Mouse (Mus musculus): ENCODE data around the gene Fzd1. TPM values are rescaled to one million over a fixed set of nuclear protein-coding genes. Genes with fewer than 3 reads are reported as not detected.

Gene Fzd1
- total and polyA plus RNA-seq, 2 experiments from 2014 or later = 6.1 to 31.8 TPM

DNA sequence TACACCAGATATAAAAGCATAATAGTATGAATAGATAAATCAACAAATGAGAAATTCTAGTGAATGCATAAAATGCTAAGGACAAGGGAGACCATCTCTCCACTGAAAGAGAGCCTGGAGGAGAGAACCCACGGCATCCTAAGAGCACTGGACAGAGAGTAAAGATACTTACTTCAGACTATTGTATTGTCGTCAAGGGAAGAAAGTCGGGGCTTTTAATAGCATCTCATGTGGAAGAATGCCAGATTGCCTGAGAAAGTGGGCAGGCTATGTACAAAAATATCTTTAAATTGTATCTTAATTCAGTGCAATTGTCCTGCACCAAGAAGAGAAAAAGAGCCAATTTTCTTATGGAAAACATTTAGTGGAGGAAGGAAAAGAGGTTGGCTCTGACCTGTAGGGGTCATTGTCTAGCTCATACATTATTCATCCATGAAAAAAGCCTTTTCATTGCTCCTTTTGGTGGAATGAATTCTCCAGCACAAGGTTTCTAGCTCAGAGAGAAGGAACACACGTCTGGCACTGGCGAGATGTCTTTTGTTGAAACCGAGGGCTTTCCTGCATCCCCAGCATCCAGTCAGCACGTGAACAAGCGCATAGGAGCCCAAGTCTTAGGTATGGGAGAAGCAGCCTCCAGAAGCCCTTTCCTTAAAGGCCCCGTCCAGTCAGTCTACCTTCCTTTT is 15.4 kb upstream of the Fzd1 start:
- no peak for TF ChIP-seq CTCF (IDR thresholded peaks at IDR 0.05; ENCODE audit: low read depth)
- TF ChIP-seq EP300 (IDR thresholded peaks at IDR 0.05; ENCODE audit: low read depth) = no peak
- Histone ChIP-seq H3K9ac (replicated peaks; ENCODE audit: low read depth, low read length) (no peak overlapping the region), H3K4me3 (ENCODE audit: low read depth, low read length) (no peak overlapping the region), H3K36me3 (replicated peaks; ENCODE audit: control insufficient read depth, insufficient read depth, low read length) (no peaks in the 10 kb centered on the region), H3K27me3 (ENCODE audit: control insufficient read depth, insufficient read depth, low read length) (no peaks in the 10 kb centered on the region), H3K27ac (ENCODE audit: low read depth) (no peak overlapping the region), H3K4me2 (ENCODE audit: low read depth, low read length) (no peak overlapping the region), H3K4me1 (ENCODE audit: control insufficient read depth, insufficient read depth) (no peaks in the 10 kb centered on the region), H3K9me3 (replicated peaks; ENCODE audit: control insufficient read depth, low read length) (no peaks in the 10 kb centered on the region)
- 46% methylated on average over 9 of the region's 9 CpGs for WGBS
- no peak for ATAC-seq (ENCODE audit: insufficient read depth, low read depth)
- DNase-seq (ENCODE audit: low spot score) = no peak

DNA sequence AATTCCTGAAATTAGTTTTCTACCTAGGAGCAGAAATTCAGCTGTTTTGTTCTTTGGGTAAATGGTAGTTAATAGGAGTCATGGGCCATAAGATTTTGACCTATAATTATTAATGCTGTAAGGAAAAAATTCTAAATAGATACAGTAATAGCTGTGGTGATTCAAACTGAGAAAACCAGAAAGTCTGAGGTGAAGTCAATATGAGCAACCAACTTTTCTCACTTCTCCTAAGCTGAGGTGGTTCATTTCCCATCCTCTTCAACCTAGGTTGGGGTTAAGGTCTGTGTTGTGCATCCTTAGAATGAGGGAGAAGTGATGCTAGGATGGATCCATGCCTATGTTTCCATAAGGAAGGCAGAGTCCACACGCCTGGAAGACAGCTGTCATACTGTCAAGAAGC is 12.8 kb upstream of the Fzd1 start:
- no peaks in the 10 kb centered on the region for H3K9me3 ChIP-seq (replicated peaks; ENCODE audit: control insufficient read depth, low read length)
- H3K36me3 ChIP-seq (replicated peaks; ENCODE audit: control insufficient read depth, insufficient read depth, low read length) = no peaks in the 10 kb centered on the region
- 68% methylated on average over 1 of the region's 1 CpGs for WGBS
- DNase-seq (ENCODE audit: low spot score) (no peak), ATAC-seq (ENCODE audit: insufficient read depth, low read depth) (no peak)
- TF ChIP-seq EP300 (IDR thresholded peaks at IDR 0.05; ENCODE audit: low read depth) (no peak), CTCF (IDR thresholded peaks at IDR 0.05; ENCODE audit: low read depth) (no peak)
- no peak overlapping the region for H3K27ac ChIP-seq (ENCODE audit: low read depth)
- H3K4me1 ChIP-seq (ENCODE audit: control insufficient read depth, insufficient read depth) = no peaks in the 10 kb centered on the region
- H3K4me2 ChIP-seq (ENCODE audit: low read depth, low read length) = no peak overlapping the region
- H3K4me3 ChIP-seq (ENCODE audit: low read depth, low read length) = no peak overlapping the region
- no peak overlapping the region for H3K9ac ChIP-seq (replicated peaks; ENCODE audit: low read depth, low read length)
- no peaks in the 10 kb centered on the region for H3K27me3 ChIP-seq (ENCODE audit: control insufficient read depth, insufficient read depth, low read length)

DNA sequence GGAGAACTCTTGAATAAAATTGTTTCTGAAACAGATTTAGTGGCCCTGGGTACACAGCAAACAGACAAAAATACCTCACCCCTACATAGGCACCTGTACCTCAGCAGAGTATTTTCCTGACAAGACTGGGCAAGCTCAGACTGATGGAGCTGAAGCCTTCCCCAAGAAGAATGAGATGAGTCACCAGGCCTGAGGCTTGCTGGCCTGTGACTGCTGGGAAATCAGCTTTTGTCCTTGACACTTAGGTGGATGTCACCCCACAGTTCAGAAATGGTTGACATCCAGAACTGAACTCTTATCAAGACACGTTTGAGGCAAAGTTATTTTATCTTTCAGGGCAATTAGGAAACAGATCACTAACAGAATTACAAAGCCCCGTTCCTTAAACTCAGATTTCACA is 10.1 kb upstream of the Fzd1 start:
- Histone ChIP-seq H3K9ac (replicated peaks; ENCODE audit: low read depth, low read length) (no peak overlapping the region), H3K9me3 (replicated peaks; ENCODE audit: control insufficient read depth, low read length) (no peaks in the 10 kb centered on the region), H3K27me3 (ENCODE audit: control insufficient read depth, insufficient read depth, low read length) (no peaks in the 10 kb centered on the region), H3K27ac (ENCODE audit: low read depth) (no peak overlapping the region), H3K4me2 (ENCODE audit: low read depth, low read length) (no peak overlapping the region), H3K36me3 (replicated peaks; ENCODE audit: control insufficient read depth, insufficient read depth, low read length) (no peaks in the 10 kb centered on the region), H3K4me3 (ENCODE audit: low read depth, low read length) (no peak overlapping the region), H3K4me1 (ENCODE audit: control insufficient read depth, insufficient read depth) (no peaks in the 10 kb centered on the region)
- DNase-seq (ENCODE audit: low spot score) = no peak
- TF ChIP-seq CTCF (IDR thresholded peaks at IDR 0.05; ENCODE audit: low read depth) = no peak
- no peak for TF ChIP-seq EP300 (IDR thresholded peaks at IDR 0.05; ENCODE audit: low read depth)
- WGBS = 28% methylated on average over 2 of the region's 2 CpGs
- ATAC-seq (ENCODE audit: insufficient read depth, low read depth) = no peak

DNA sequence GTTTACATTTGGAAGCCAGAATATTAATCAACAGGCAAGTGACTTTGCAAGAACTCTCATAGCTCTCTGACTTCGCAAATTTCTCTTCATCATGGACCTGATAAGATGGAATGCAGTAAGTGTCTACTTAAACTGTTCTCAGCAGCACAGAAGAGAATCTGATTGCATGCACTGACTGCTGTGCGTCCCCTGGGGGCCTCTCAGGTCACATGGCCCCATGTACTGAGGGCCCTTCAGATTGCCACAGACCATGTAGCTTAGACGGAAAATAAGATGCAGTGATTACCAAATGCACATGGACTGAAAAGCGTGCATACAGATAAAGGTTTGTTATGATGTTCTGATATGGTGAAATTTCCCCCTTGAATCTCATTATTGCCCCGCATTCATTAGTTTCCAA is 8.9 kb upstream of the Fzd1 start:
- no peaks in the 10 kb centered on the region for H3K9me3 ChIP-seq (replicated peaks; ENCODE audit: control insufficient read depth, low read length)
- ATAC-seq (ENCODE audit: insufficient read depth, low read depth) (no peak), DNase-seq (ENCODE audit: low spot score) (no peak)
- H3K36me3 ChIP-seq (replicated peaks; ENCODE audit: control insufficient read depth, insufficient read depth, low read length) = no peaks in the 10 kb centered on the region
- no peak overlapping the region for H3K4me2 ChIP-seq (ENCODE audit: low read depth, low read length)
- TF ChIP-seq EP300 (IDR thresholded peaks at IDR 0.05; ENCODE audit: low read depth) (no peak), CTCF (IDR thresholded peaks at IDR 0.05; ENCODE audit: low read depth) (no peak)
- H3K27me3 ChIP-seq (ENCODE audit: control insufficient read depth, insufficient read depth, low read length) = no peaks in the 10 kb centered on the region
- no peak overlapping the region for H3K27ac ChIP-seq (ENCODE audit: low read depth)
- no peak overlapping the region for H3K4me3 ChIP-seq (ENCODE audit: low read depth, low read length)
- 56% methylated on average over 5 of the region's 5 CpGs for WGBS
- H3K9ac ChIP-seq (replicated peaks; ENCODE audit: low read depth, low read length) = no peak overlapping the region
- H3K4me1 ChIP-seq (ENCODE audit: control insufficient read depth, insufficient read depth) = no peaks in the 10 kb centered on the region

DNA sequence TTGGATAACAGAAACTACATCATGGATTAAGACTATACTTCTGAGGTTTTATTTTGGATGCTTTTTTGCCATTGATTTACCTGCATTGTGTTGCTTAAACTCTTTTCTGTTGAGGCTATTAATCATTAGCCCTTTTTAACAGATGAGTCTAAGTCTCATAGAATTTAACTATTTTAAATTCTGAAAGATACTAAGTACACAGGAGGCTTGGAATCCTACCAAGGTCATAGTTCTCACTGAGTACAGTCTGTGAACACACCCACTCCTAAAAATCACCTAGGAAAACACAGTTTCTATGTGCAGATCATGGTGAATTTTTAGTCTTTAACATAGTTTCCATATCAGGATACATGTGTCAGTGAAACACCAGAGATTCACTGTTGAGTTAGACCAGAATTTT is 4.1 kb upstream of the Fzd1 start:
- no peak overlapping the region for H3K4me2 ChIP-seq (ENCODE audit: low read depth, low read length)
- TF ChIP-seq CTCF (IDR thresholded peaks at IDR 0.05; ENCODE audit: low read depth) = no peak
- TF ChIP-seq EP300 (IDR thresholded peaks at IDR 0.05; ENCODE audit: low read depth) = no peak
- no peaks in the 10 kb centered on the region for H3K9me3 ChIP-seq (replicated peaks; ENCODE audit: control insufficient read depth, low read length)
- H3K4me1 ChIP-seq (ENCODE audit: control insufficient read depth, insufficient read depth) = no peaks in the 10 kb centered on the region
- H3K4me3 ChIP-seq (ENCODE audit: low read depth, low read length) = no peak overlapping the region
- no peak overlapping the region for H3K27ac ChIP-seq (ENCODE audit: low read depth)
- no peak for ATAC-seq (ENCODE audit: insufficient read depth, low read depth)
- no peaks in the 10 kb centered on the region for H3K27me3 ChIP-seq (ENCODE audit: control insufficient read depth, insufficient read depth, low read length)
- no peaks in the 10 kb centered on the region for H3K36me3 ChIP-seq (replicated peaks; ENCODE audit: control insufficient read depth, insufficient read depth, low read length)
- no peak for DNase-seq (ENCODE audit: low spot score)
- H3K9ac ChIP-seq (replicated peaks; ENCODE audit: low read depth, low read length) = no peak overlapping the region

All from heart, postnatal 0 days (tissue).